Mouse (Mus musculus) C2C12 (cell line): ENCODE measurements around the gene Myo9b.

Experiments
- CEBPB ChIP-seq: IDR thresholded peaks from one replicate; pipeline ENCODE4 v1.6.1; 2011; ENCODE audit warnings: low read depth, mild to moderate bottlenecking, control low read depth, moderate library complexity
- CTCF ChIP-seq: IDR thresholded peaks from one replicate; pipeline ENCODE4 v1.5.1; 2011; ENCODE audit not compliant: control insufficient read depth, insufficient read depth, insufficient read length
- FOSL1 ChIP-seq: IDR thresholded peaks from one replicate; pipeline ENCODE4 v1.8.0; 2011; ENCODE audit warnings: mild to moderate bottlenecking, low read length; ENCODE audit not compliant: poor library complexity, insufficient read depth, severe bottlenecking
- MAX ChIP-seq: IDR thresholded peaks from one replicate; pipeline ENCODE4 v1.6.1; 2011; ENCODE audit warnings: mild to moderate bottlenecking, control low read depth
- MYOD1 ChIP-seq: IDR thresholded peaks from one replicate; pipeline ENCODE4 v1.6.1; 2011; ENCODE audit warnings: low read depth; ENCODE audit not compliant: control insufficient read depth, insufficient read length
- MYOG ChIP-seq: IDR thresholded peaks from one replicate; pipeline ENCODE4 v1.6.1; 2011; ENCODE audit not compliant: control insufficient read depth, insufficient read length; ENCODE audit errors: extremely low read depth
- USF1 ChIP-seq: IDR thresholded peaks from one replicate; pipeline ENCODE4 v1.6.1; 2011; ENCODE audit warnings: low read depth, mild to moderate bottlenecking, control low read depth, moderate library complexity

GRCm38 (mm10) chr8:71313951-71314350, 41.4 kb downstream of the Myo9b start:
- TF ChIP-seq MYOD1 = no peak
- no peak for TF ChIP-seq CTCF
- no peak for TF ChIP-seq MAX
- no peak for TF ChIP-seq USF1
- no peak for TF ChIP-seq CEBPB
- TF ChIP-seq MYOG = no peak
- TF ChIP-seq FOSL1 = no peak
